Mouse (Mus musculus): ENCODE data around the gene Fscn1. TPM values are rescaled to one million over a fixed set of nuclear protein-coding genes. Genes with fewer than 3 reads are reported as not detected.

Gene Fscn1
- polyA plus RNA-seq, 1 experiment from 2014 or later, result 348 TPM

- WGBS, result 68% methylated on average over 2 of the region's 2 CpGs
- H3K4me3 ChIP-seq (replicated peaks), result no peak overlapping the region
- H3K36me3 ChIP-seq, result no peaks in the 10 kb centered on the region
- H3K27me3 ChIP-seq, result no peaks in the 10 kb centered on the region
- no peak overlapping the region for H3K27ac ChIP-seq
- H3K9me3 ChIP-seq (replicated peaks), result no peaks in the 10 kb centered on the region
- no peak overlapping the region for H3K4me2 ChIP-seq
- H3K4me1 ChIP-seq, result peaks cover 18% of the 10 kb centered on the region
- H3K9ac ChIP-seq, result no peak overlapping the region
- no peak for ATAC-seq (replicated peaks; ENCODE audit: low FRiP score)
Measured at GRCm38 (mm10) chr5:142940393-142940792, 19.8 kb upstream of the Fscn1 start.

GRCm38 (mm10) chr5:142944979-142945682 lies 15.0 kb upstream of the Fscn1 start:
- Histone ChIP-seq H3K9me3 (replicated peaks) (no peaks in the 10 kb centered on the region), H3K27ac (peak overlapping the region; percentile 75), H3K9ac (no peak overlapping the region), H3K27me3 (no peaks in the 10 kb centered on the region), H3K4me3 (replicated peaks) (no peak overlapping the region), H3K36me3 (no peaks in the 10 kb centered on the region), H3K4me1 (peaks cover 14% of the 10 kb centered on the region), H3K4me2 (no peak overlapping the region)
- 30% methylated on average over 8 of the region's 8 CpGs for WGBS
- ATAC-seq (replicated peaks; ENCODE audit: low FRiP score), result peak; percentile 80

- Histone ChIP-seq H3K4me1 (peaks cover 14% of the 10 kb centered on the region), H3K36me3 (no peaks in the 10 kb centered on the region), H3K27ac (no peak overlapping the region), H3K27me3 (no peaks in the 10 kb centered on the region), H3K4me2 (no peak overlapping the region), H3K4me3 (replicated peaks) (no peak overlapping the region), H3K9me3 (replicated peaks) (no peaks in the 10 kb centered on the region), H3K9ac (no peak overlapping the region)
- no peak for ATAC-seq (replicated peaks; ENCODE audit: low FRiP score)
- 70% methylated on average over 7 of the region's 7 CpGs for WGBS
Measured at GRCm38 (mm10) chr5:142947460-142947859, 12.7 kb upstream of the Fscn1 start.

- no peak for ATAC-seq (replicated peaks; ENCODE audit: low FRiP score)
- no peak overlapping the region for H3K9ac ChIP-seq
- no peaks in the 10 kb centered on the region for H3K36me3 ChIP-seq
- H3K27me3 ChIP-seq, result no peaks in the 10 kb centered on the region
- H3K9me3 ChIP-seq (replicated peaks), result no peaks in the 10 kb centered on the region
- no peak overlapping the region for H3K4me3 ChIP-seq (replicated peaks)
- 0 out of 2 replicates have a peak overlapping the region, but pooled peaks have one; percentile 14 for H3K4me2 ChIP-seq
- 13% methylated on average over 6 of the region's 6 CpGs for WGBS
- peaks cover 14% of the 10 kb centered on the region for H3K4me1 ChIP-seq
- peak overlapping the region; percentile 62 for H3K27ac ChIP-seq
Measured at GRCm38 (mm10) chr5:142949580-142949979, 10.6 kb upstream of the Fscn1 start.

- H3K4me2 ChIP-seq, result no peak overlapping the region
- H3K4me3 ChIP-seq (replicated peaks), result no peak overlapping the region
- H3K36me3 ChIP-seq, result no peaks in the 10 kb centered on the region
- ATAC-seq (replicated peaks; ENCODE audit: low FRiP score), result no peak
- H3K27ac ChIP-seq, result no peak overlapping the region; the same call in 1 of the 2 replicates
- H3K9ac ChIP-seq, result no peak overlapping the region
- H3K9me3 ChIP-seq (replicated peaks), result no peaks in the 10 kb centered on the region
- H3K4me1 ChIP-seq, result peaks cover 9% of the 10 kb centered on the region
- no peaks in the 10 kb centered on the region for H3K27me3 ChIP-seq
- 91% methylated on average over 6 of the region's 6 CpGs for WGBS
Measured at GRCm38 (mm10) chr5:142950405-142950804, 9.7 kb upstream of the Fscn1 start.

- Histone ChIP-seq H3K4me2 (no peak overlapping the region), H3K27me3 (no peaks in the 10 kb centered on the region), H3K4me3 (replicated peaks) (no peak overlapping the region), H3K9ac (no peak overlapping the region), H3K9me3 (replicated peaks) (no peaks in the 10 kb centered on the region), H3K27ac (no peak overlapping the region), H3K36me3 (no peaks in the 10 kb centered on the region), H3K4me1 (peaks cover 8% of the 10 kb centered on the region)
- ATAC-seq (replicated peaks; ENCODE audit: low FRiP score), result no peak
- WGBS, result 76% methylated on average over 3 of the region's 3 CpGs
Measured at GRCm38 (mm10) chr5:142953641-142954040, 6.5 kb upstream of the Fscn1 start.

- Histone ChIP-seq H3K4me2 (no peak overlapping the region), H3K9ac (no peak overlapping the region), H3K36me3 (no peaks in the 10 kb centered on the region), H3K4me3 (replicated peaks) (no peak overlapping the region), H3K27ac (no peak overlapping the region), H3K27me3 (no peaks in the 10 kb centered on the region), H3K4me1 (peaks cover 21% of the 10 kb centered on the region), H3K9me3 (replicated peaks) (no peaks in the 10 kb centered on the region)
- WGBS, result 69% methylated on average over 6 of the region's 6 CpGs
- ATAC-seq (replicated peaks; ENCODE audit: low FRiP score), result no peak
Measured at GRCm38 (mm10) chr5:142956956-142957703, 3.0 kb upstream of the Fscn1 start.

- Histone ChIP-seq H3K9ac (no peak overlapping the region), H3K4me3 (replicated peaks) (no peak overlapping the region), H3K9me3 (replicated peaks) (no peaks in the 10 kb centered on the region), H3K27me3 (no peaks in the 10 kb centered on the region), H3K36me3 (no peaks in the 10 kb centered on the region), H3K4me1 (peaks cover 34% of the 10 kb centered on the region), H3K4me2 (no peak overlapping the region), H3K27ac (no peak overlapping the region)
- WGBS, result 91% methylated on average over 14 of the region's 14 CpGs
- no peak for ATAC-seq (replicated peaks; ENCODE audit: low FRiP score)
Measured at GRCm38 (mm10) chr5:142958464-142958863, 1.7 kb upstream of the Fscn1 start.

GRCm38 (mm10) chr5:142959156-142959555 lies 987 bp upstream of the Fscn1 start:
- Histone ChIP-seq H3K9me3 (replicated peaks) (no peaks in the 10 kb centered on the region), H3K27ac (no peak overlapping the region), H3K4me3 (replicated peaks) (no peak overlapping the region), H3K4me1 (peaks cover 41% of the 10 kb centered on the region), H3K4me2 (no peak overlapping the region), H3K9ac (no peak overlapping the region), H3K27me3 (no peaks in the 10 kb centered on the region), H3K36me3 (no peaks in the 10 kb centered on the region)
- WGBS, result 68% methylated on average over 4 of the region's 4 CpGs
- ATAC-seq (replicated peaks; ENCODE audit: low FRiP score), result no peak

- ATAC-seq (replicated peaks; ENCODE audit: low FRiP score), result 0 out of 2 replicates have a peak, but pooled peaks have one; percentile 3
Measured at GRCm38 (mm10) chr5:142960775-142961271, 680 bp downstream of the Fscn1 start.

GRCm38 (mm10) chr5:142961398-142961880 lies 1.3 kb downstream of the Fscn1 start:
- H3K36me3 ChIP-seq, result peaks cover 13% of the 10 kb centered on the region
- peak overlapping the region; percentile 84 for H3K9ac ChIP-seq
- no peaks in the 10 kb centered on the region for H3K9me3 ChIP-seq (replicated peaks)
- H3K4me2 ChIP-seq, result peak overlapping the region; percentile 76
- peak; percentile 59 for ATAC-seq (replicated peaks; ENCODE audit: low FRiP score)
- peaks cover 54% of the 10 kb centered on the region for H3K4me1 ChIP-seq
- peak overlapping the region; percentile 60 for H3K4me3 ChIP-seq (replicated peaks)
- 3% methylated on average over 15 of the region's 15 CpGs for WGBS
- H3K27me3 ChIP-seq, result no peaks in the 10 kb centered on the region
- H3K27ac ChIP-seq, result peak overlapping the region; percentile 98

More at GRCm38 (mm10) chr5:142960775-142961271, 680 bp downstream of the Fscn1 start:
- WGBS, result under 1% methylated on average over 59 of the region's 59 CpGs
- Histone ChIP-seq H3K36me3 (peaks cover 8% of the 10 kb centered on the region; the same call in 1 of the 2 replicates), H3K4me3 (replicated peaks) (peak overlapping the region; percentile 60), H3K4me2 (peak overlapping the region; percentile 76), H3K27me3 (no peaks in the 10 kb centered on the region), H3K27ac (peak overlapping the region; percentile 98), H3K4me1 (peaks cover 50% of the 10 kb centered on the region), H3K9me3 (replicated peaks) (no peaks in the 10 kb centered on the region), H3K9ac (peak overlapping the region; percentile 84)

- H3K36me3 ChIP-seq, result peaks cover 17% of the 10 kb centered on the region
- H3K27me3 ChIP-seq, result no peaks in the 10 kb centered on the region
- H3K27ac ChIP-seq, result peak overlapping the region; percentile 98
- ATAC-seq (replicated peaks; ENCODE audit: low FRiP score), result peak; percentile 78
- H3K4me2 ChIP-seq, result peak overlapping the region; percentile 76
- H3K9ac ChIP-seq, result peak overlapping the region; percentile 84
- H3K4me3 ChIP-seq (replicated peaks), result peak overlapping the region; percentile 60
- under 1% methylated on average over 43 of the region's 43 CpGs for WGBS
- no peaks in the 10 kb centered on the region for H3K9me3 ChIP-seq (replicated peaks)
- peaks cover 54% of the 10 kb centered on the region for H3K4me1 ChIP-seq
Measured at GRCm38 (mm10) chr5:142961881-142962443, 1.8 kb downstream of the Fscn1 start.

Data from kidney, embryonic 15.5 days (tissue).